Mouse (Mus musculus) adrenal gland, postnatal 4 days (tissue): ENCODE data around the gene Runx3. TPM values are rescaled to one million over a fixed set of nuclear protein-coding genes. Genes with fewer than 3 reads are reported as not detected.
"Not testable (repeated sequence)": the region's sequence is repeated elsewhere in the genome, so short reads cannot be mapped to it uniquely, and the experiment has no call there.

Experiments
- DNase-seq, 2 experiments: peaks; one replicate each; pipeline ENCODE4 v3.0.0; 2021 to 2022; ENCODE audit warnings: low spot score in 2 of 2, mixed read lengths in 2 of 2
- total RNA-seq, 2 experiments: library from RNA; stranded (reverse); gene quantifications; 2 replicates each; pipeline ENCODE4 v1.2.3; 2021

Gene Runx3
- total RNA-seq, 2 experiments from 2014 or later, result 1.3 to 1.7 TPM

DNA sequence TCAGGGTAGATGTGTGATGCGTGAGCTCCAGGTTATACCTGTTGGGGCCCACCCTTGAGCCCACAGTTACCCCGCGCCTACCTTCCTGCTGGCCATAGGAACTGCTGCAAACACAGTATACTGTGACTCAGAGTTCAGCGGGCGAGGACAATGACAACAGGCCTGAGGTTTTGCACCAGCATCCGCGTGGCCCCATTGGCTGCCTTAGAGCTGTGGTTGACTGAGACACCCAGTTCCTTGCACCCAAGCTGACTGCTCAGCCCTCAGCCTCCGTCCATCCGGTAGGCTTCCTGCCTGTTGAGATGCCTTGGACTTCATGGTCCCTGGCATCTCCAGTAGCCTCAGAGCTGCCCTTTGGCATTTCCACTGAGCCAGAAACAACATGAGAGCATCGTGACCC is 48.6 kb downstream of the Runx3 start:
- DNase-seq, result no peak

GRCm38 (mm10) chr4:135169501-135169900 is 49.0 kb downstream of the Runx3 start:
- no peak for DNase-seq

DNA sequence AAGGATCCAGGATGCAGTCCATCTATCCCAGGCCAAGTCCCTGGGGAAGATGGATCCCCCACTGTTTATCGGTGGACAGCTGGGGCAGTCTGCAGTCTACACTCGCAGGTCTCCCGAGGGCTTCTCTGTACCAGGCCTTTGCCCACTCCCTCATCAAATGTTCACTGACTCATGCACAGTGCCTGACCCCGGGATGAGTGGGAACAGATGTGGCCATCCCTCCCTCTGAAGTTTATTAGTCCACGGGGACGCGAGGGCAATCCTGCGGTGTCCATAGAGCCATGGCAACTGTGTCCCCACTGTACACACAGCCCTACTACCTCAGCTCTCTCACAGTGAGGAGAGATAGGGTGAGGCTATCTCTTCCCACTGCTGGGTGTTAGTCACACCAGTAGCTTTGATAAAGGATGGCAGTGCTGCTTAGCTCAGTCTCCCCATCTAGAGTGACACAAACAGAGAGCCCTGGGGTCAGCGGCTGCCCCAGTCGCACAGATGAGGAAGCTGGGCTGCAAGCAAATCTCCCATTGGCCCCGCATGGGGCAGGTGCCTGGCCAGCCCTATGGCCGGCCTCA is 50.9 kb downstream of the Runx3 start:
- DNase-seq, result no peak

DNA sequence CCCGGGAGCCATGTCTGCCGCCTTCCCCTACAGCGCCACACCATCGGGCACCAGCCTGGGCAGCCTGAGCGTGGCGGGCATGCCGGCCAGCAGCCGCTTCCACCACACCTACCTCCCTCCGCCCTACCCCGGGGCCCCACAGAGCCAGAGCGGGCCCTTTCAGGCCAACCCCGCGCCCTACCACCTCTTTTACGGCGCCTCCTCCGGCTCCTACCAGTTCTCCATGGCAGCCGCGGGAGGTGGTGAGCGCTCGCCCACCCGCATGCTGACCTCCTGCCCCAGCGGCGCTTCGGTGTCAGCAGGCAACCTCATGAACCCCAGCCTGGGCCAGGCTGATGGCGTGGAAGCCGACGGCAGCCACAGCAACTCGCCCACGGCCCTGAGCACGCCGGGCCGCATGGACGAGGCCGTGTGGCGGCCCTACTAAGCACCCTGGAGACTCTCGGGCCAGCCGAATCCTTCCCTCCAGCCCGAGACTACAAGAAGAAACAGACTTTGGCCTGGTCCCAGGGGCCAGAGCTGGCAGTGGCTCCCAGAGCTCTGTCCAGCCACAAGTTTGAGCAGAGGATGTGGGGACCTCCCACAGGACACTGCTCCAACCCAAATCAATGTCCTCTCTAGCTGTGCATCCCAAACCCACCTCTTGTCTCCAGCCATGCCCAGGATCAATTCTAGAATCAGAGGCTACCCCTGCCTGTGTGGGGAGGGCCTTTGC is 55.1 kb downstream of the Runx3 start:
- no peak for DNase-seq

DNA sequence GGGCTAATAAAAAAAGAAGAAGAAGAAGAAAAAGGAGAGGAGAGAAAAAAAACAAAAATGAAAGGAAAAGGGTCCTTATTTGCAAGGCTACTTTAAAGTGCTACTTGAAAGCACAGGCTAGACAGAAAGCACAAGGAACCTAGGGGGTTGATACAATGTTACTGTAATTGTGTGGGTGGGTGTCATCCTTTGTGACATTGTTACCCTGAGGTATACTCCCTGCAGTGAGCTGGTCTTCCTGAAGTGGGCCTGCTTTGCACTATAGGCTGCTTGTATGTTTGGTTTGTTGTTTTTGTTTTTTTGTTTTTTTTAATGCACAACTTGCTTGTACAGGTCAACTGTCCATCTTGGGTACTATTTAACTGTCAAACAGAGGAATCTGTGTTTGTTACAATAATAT is 57.1 kb downstream of the Runx3 start:
- no peak for DNase-seq

- DNase-seq, result no peak
Measured at GRCm38 (mm10) chr4:135179077-135179481, 58.6 kb downstream of the Runx3 start.

DNA sequence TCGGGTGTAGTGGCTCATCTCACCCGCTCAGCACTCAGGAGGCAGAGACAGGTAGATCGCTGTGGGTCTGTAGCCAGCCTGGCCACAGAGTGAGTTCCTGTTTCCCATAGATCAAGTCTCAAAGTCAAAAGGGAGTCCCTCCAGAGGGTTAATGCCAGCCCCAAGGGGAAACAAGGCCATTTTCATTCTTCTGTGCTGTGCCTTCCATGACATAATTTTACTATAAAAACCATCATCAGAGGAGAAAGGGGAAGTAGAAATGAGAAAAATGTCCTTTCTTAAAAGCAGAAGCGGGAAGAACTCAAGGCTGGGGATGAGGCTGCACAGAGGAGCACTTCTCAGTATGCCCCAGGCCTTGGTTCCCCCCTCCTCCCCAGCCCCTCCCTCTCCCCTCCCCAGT is 61.4 kb downstream of the Runx3 start:
- no peak for DNase-seq

DNA sequence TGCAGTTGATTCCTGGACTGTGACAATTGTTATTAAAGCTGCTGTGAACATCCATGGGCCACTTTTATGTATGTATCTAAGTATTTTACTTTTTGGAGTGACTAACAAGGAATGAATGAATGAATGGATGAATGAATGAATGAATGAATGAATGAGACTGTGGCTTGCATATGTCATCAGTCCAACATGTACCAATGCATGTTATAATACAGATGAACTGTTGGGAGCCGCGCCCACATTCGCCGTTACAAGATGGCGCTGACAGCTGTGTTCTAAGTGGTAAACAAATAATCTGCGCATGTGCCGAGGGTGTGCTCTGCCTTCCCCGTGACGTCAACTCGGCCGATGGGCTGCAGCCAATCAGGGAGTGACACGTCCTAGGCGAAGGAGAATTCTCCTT is 63.8 kb downstream of the Runx3 start:
- DNase-seq, result not testable (repeated sequence)

DNA sequence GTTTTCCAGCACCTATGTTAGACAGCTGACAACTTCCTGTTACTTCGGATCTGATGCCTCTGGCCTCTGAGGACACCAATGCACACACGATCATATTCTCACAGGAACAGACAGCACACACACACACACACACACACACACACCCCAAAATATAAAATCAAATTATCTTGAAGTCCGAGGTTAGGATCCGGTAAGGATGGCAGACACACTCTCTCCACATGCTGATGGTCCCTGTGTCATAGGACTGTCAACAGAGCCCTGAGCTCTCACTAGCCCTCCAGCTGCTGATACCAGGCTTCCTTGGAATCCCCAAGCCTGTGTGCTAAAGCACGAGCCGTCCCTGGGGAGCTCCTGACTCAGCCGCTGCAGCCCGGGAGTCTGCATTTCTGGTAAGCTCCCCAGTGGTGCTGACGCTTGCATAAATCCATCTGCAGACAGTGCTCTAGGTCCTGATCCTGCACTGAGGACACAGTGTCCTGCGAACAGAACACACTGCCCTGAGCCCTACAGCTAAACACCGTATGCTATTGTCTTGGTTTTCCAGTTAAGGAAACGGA is 69.1 kb downstream of the Runx3 start:
- no peak for DNase-seq

- no peak for DNase-seq
Measured at GRCm38 (mm10) chr4:135190364-135190763, 69.9 kb downstream of the Runx3 start.

DNA sequence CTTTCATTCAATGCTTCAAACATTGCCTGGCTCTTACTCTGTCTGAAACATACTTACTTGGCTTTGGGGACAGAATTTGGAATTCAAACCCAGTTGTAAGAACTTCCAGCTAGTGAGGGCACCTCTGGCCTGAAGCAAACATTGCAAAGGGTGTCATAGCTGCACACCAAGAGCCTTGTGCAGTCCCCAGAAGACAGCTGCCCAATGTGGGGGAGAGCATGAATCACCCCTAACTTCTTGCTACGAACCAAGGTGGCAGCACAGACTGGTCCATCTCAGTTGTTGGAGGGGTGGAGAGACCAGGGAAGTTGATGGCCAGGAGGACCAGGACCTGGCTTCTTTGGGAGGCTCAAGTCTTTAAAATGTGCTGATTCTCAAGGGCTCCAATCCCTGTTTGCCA is 70.7 kb downstream of the Runx3 start:
- no peak for DNase-seq

DNA sequence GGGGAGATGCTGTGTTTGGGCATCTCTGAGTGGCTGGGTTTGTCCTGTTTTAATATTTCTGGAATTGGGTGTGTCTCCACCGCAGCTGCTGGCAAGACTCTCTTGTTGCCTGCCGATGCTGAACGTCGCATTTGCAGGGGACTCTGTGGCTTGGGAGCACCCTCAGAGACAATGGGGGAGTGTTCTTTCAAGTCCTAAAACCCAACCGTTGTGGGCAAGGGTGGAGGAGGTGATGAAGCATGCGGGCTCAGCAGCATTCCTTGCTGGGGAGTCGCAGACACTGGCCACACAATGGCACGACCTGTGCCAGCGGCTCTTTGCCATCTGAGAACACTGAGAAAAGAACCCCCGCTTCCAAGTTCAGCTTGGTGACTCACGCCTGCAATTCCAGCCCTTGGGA is 71.2 kb downstream of the Runx3 start:
- no peak for DNase-seq

- no peak for DNase-seq
Measured at GRCm38 (mm10) chr4:135192841-135193240, 72.4 kb downstream of the Runx3 start.

DNA sequence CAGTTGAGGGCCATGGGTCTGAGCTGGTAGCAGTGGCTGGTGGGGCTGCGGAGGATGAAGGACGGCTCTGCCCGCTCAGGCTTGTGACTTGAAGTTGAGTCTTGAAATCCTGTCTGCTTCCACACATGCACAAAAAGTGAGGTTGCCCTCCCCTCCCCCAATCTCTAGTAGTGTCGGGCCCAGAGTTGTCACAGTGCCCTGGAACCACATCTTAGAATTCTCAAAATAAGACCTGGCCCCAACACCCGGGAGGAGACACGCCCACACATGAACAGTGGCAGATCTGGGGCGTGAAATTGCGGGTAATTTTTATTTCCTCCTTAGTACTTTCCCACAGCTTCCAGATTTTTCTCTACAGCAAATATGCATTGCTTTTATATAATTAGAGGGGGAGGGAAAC is 77.4 kb downstream of the Runx3 start:
- DNase-seq, result no peak

GRCm38 (mm10) chr4:135201771-135202170 is 81.3 kb downstream of the Runx3 start:
- no peak for DNase-seq

DNA sequence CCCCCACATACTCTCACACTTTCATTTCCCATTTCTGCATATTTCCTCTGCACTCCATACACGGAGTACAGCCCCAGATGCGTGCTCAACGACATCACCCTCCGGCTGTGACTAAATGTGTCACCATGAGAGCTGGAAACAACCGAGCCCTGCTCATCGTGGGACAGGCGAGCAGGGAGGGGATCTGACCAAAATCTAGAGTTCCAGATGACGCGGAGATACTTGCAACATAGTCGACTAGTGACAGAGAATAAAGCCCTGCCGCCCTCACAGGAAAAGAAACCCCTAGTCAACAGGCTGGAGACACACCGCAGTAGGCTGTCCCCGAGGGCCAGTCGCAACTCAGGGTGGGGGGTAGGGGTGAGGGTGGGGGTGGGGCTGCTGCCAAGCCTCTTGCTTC is 82.8 kb downstream of the Runx3 start:
- no peak for DNase-seq

DNA sequence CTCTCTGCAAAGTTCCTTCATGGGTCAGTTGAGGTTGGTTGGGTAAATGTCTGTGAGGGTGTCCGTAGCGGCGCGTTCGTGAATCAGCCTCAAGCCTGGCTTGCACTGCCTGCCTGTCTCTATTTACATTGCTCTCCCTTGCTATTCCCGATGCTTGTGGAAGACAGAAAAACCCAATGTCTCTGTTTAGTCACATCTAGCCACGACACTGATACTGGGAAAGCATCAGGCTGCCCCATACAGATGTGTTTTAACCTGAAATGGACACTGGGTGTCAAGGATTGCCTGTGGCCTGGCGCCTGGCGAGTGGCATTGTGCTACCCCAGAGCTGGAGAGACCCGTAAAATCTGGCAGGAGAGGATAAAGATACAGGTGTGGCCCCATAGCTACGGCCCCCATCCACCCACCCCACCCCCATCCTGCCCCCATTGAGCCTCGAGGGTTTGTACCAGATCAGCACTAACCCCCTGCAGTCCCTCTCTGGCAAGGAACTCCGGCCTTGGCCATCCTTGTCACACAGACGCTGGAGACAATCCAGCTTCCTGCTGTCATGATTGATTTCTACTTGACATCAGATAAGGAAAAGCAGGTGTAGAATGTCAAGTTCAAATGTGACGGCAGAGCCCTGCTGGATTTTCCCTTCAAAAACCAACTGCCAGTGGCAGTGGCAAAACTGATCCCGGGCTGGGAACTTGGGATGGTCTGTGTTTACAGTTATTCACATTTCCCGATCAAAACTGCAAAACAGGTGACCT is 83.5 kb downstream of the Runx3 start:
- no peak for DNase-seq

DNA sequence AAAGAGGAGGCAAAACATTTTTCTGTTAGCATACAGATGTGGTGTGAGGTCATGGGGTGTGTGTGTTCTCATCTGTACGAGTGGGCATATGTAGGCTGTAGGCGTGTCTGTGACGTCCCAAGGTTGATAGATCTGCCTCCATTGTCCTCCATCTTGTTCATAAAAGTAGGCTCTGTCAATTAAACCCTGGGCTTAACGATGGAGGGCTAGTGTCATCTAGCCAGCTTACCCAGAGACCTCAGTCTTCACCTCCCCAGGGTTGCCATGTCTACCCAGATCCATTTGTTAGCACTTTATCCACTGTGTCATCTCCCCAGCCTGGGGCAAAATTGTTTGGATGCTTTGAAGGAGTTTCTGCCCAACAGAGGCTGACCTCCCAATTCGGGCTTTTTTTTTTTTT is 84.2 kb downstream of the Runx3 start:
- DNase-seq, result no peak

DNA sequence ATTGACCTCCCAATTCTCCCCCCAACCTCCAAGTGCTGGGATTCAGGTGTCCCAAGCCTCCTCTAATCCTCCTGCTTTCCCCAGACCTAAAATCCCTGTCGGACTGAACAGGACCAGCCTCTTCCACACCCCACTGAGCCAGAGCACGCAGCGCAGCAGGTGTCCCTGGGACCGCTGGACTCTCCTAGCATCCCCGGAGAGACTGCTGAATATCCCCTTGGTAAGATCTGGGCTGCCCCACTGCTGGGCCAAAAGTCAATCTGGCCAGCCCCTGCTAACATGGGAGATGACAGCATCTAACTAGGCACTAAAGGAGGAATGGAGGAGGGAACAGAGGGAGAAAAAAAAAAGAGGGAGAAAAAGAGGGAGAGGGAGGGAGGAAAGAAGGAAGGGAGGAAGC is 84.8 kb downstream of the Runx3 start:
- no peak for DNase-seq

DNA sequence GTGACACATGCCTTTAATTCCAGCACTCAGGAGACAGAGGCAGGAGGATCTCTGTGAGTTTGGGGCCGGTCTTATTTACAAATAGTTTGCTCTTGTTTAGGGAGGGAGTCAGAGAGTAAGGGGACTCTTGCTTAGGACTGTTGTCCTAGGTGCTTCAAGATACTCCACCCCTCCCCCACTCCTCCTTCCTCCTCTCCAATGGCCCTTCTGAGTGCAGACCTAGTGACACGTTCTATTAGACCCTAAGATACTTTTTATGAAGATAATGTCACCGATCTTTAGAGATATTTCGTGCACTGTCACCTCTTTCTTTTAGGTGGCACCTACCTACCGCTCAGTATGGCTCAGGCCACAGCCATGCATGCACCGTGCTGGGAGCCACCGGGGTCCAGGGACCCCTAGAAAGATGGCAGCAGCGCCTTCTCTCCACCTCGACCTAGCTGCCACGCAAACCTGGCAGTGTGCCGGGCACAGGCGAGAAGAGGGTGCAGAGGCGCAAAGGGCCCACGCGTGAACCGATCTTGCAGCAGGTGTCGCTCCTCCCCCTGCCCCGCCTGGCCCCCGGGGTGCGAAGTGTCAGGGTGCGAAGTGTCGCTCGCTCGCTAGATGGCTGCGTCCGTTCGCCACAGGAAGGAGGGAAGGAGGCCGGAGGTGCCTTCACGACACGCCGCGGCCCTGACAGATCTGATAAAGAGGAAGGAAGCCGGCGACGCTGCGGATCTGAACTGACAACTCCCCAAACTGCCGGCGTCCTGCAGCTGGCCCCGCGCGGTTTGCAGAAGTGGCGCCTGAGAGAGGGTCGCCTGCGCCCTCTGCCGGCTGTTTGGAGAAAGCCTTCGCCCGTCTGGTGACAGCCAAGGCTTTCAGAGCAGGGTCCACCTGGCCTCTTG is 85.5 kb downstream of the Runx3 start:
- DNase-seq, result peak; percentile 63 to 67

- no peak for DNase-seq
Measured at GRCm38 (mm10) chr4:135209846-135210245, 89.4 kb downstream of the Runx3 start.
